Mouse (Mus musculus) left cerebral cortex, postnatal 36 days (tissue): Measurements from ENCODE around the gene Sema6b. TPM values are rescaled to one million over a fixed set of nuclear protein-coding genes. Genes with fewer than 3 reads are reported as not detected.

Experiments used
- DNase-seq, 2 experiments: peaks; one replicate each; pipeline ENCODE4 v3.0.0; 2021 to 2022; ENCODE audit warnings: low spot score in 2 of 2, mixed read lengths in 1 of 2
- intact Hi-C: fragments of 180-260 bp; cut with DNase I; formaldehyde crosslinking; loops from one replicate; pipeline ENCODE4 v1.15.1; 2025
- total RNA-seq, 2 experiments: library from RNA; stranded (reverse); gene quantifications; 2 replicates each; pipeline ENCODE4 v1.2.3; 2021

The Sema6b gene
- total RNA-seq = 100 to 1,000 TPM; 131 to 144 TPM

GRCm38 (mm10) chr17:56139858-56140595, at the start of gene Sema6b:
Sema6b (minus strand) TSS chr17:56140343.
- intact Hi-C loops = no loop called here

GRCm38 (mm10) chr17:56185281-56186141, 45.4 kb upstream of the Sema6b start:
- peak in 1 of 2 experiments; percentile 20 for DNase-seq
- intact Hi-C loops = no loop called here

More at GRCm38 (mm10) chr17:56139858-56140595, at the start of gene Sema6b:
- DNase-seq = peak; percentile 86 to 88

DNA sequence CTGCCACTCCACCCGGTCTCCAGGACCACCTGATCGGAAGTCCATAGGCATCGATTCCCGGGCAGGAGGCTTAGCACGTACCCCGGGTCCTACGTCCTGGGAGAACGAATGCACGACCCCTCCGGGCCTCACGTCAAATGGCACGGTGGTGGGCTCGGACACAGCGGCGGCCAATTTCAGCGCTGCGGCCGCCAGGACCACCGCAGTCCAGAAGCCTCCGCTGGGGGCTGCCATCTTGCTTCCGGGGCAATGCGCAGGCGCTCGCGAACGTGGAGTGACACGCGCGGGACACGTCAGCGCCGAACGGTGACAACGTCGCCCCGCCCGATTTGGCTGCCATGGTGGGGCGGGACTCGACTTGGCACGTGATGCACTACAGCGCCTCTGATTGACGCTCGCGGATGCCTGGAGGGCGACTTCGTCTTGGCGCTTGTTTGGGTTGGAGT, 43.5 kb upstream of the Sema6b start, which contains the start of gene Mydgf:
TSS of gene Mydgf (minus strand) at position 263 of the 446 bp plus-strand sequence.
- intact Hi-C loops = no loop called here
- peak; percentile 95 for DNase-seq

- no peak for DNase-seq
- intact Hi-C loops = no loop called here
These were observed 43.0 kb upstream of the Sema6b start for GRCm38 (mm10) chr17:56182975-56183657.

GRCm38 (mm10) chr17:56175416-56175815, 35.3 kb upstream of the Sema6b start:
- DNase-seq = no peak
- intact Hi-C loops = no loop called here

DNA sequence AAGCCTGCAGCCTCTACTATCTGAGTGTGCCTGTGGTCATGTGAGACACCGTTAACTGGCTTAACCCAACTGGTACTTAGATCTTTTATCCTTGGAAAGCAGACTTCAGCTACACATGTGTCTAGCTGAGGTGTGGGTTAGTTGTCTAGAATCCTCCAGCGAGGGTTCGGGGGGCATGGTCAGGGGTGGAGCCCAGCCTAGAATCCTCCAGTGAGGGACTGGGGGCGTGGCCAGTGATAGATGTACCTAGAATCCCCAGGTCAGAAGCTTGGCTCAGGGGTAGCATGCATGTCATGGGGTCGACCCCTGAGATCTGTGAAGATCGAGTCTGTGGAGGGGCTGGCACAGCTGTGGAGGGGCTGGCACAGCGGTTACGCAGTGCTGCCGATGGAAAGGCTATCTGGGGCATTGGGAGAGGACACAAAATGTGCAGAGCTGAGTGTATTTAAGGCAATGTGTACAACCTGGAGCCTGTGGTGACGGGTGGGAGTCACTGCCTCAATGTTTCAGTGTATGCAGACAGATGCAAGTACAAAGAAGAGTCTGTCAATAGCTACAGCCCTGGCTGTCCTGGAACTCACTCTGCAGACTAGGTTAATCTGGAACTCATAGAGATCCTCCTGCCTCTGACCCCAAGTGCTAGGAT, 33.4 kb upstream of the Sema6b start:
- intact Hi-C loops = no loop called here
- DNase-seq = no peak

DNA sequence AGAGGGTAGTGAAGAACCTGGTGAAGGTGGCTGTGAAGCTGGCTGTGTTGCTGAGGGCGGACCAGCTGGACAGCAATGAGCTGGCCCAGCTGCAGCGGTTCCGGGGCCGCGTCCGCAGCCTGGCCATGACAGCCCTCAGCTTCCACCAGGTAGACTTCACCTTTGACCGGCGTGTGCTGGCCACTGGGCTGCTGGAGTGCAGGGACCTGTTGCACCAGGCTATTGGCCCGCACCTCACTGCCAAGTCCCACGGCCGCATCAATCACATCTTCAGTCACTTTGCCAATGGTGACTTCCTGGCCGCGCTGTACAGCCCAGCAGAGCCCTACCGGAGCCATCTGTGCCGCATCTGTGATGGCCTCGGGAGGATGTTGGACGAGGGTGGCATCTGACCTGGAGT, 31.7 kb upstream of the Sema6b start:
- intact Hi-C loops = no loop called here
- DNase-seq = no peak

DNA sequence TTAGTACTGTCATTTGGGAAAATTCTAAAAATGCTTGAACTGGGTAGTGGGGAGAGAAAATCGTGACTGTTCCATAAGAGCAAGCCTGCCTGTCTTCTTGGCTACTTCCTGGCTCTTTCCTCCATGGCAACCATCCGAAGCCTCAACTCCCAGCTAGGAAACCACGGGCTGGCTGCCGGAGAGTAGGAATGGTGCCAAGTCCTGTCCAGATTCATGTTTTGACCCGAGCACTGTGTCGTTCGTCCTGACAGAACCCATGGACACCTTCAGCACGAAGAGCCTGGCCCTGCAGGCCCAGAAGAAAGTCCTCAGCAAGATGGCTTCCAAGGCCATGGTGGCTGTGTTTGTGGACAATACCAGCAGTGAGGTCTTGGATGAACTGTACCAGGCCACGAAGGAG, 31.3 kb upstream of the Sema6b start:
- no peak for DNase-seq
- intact Hi-C loops = no loop called here

- intact Hi-C loops = no loop called here
These were observed 30.5 kb upstream of the Sema6b start for GRCm38 (mm10) chr17:56170636-56171035.

GRCm38 (mm10) chr17:56169830-56170229, 29.7 kb upstream of the Sema6b start:
- intact Hi-C loops = no loop called here
- DNase-seq = no peak

More at GRCm38 (mm10) chr17:56170636-56171035, 30.5 kb upstream of the Sema6b start:
- DNase-seq = no peak

DNA sequence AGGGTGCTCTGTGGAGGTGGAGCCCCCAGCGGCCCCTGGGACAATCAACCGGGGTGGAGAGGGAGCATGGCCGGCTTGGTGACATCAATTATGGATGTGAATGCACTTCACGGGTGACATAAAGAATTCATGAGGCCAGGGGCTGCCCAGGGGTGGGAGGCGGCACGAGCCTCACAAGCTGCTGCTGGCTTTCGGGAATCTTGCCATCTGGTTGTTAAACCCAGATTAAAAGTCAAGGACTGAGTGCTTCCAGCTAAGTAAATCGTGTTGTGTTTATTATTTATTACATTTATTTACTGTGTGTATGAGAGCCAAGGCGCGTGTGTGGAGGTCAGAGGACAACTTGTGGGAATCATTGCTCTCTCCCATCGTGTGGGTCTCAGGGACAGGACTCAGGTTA, 25.5 kb upstream of the Sema6b start:
- DNase-seq = no peak
- intact Hi-C loops = no loop called here

DNA sequence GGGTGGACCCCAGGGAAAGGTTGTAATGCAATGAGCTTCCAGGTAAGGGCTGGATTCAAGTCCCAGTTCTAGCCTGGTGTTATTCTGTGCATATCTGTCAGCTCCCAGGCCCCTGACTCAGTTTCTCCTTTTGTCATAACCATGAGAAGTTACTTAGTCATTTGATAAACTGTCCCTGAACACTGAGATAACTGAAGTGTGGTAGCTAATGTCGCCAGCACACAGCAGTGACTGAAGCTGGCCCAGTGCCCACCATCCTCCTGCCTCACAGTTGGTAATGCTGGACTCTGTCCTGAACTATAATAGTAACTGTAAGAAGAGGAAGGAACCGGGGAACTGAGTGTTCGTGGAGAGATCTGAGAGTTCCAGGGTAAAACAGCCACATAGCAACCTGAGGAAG, 24.4 kb upstream of the Sema6b start:
- intact Hi-C loops = no loop called here
- DNase-seq = no peak

DNA sequence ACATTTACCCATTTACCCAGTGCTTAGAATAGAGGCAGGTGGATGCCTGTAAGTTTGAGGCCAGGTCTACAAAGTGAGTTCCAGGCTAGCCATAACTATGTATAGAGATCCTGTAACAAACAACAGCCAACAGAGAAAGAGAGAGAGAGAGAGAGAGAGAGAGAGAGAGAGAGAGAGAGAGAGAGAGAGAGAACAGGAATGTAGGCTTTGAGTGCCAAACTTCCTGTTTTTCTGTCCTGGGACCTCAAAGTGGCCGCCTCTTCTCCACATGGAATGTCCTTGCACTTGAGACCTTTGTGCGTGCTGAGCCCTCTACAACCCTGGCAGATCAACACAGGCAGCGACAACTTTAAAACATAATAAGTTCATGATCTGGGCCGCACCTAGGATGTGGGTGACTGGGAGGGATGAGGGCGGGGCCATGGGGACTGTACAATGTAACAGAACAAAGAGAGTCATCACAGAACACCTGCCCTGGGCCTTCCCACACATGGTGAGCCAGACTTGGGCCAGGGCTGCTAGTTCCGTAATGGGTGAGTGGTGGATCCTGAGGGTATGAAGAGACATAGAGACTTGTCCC, 23.5 kb upstream of the Sema6b start:
- intact Hi-C loops = no loop called here
- DNase-seq = no peak

DNA sequence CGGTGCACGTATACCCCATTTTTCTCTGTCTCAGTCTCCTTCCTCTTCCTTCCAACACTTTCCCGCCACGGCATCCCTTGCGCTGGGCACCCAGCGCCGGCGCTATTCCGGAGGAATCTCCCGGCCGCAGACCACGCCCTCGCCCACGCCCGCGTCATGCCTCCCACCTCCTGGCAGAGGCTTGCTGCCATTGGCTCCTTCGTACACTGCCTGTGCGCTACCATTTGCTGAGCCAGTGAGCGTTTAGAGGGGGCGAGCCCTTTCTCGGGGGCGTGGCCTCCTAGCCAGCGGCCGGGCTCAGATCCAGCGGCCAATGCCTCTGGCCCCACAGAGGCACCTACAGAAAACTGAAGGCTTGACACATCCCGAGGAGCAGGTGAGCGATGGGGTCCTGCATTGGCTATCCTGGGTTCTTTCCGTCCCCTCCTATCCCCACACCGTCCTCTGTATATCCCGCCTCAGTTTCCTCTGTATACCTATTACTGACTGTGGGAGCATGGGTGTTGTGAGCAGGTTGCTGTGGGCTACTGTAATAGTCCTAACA, 22.2 kb upstream of the Sema6b start, which contains the start of gene Tnfaip8l1:
TSS of gene Tnfaip8l1 (plus strand) at position 247 of the 544 bp plus-strand sequence.
- intact Hi-C loops = no loop called here
- DNase-seq = peak; percentile 95

DNA sequence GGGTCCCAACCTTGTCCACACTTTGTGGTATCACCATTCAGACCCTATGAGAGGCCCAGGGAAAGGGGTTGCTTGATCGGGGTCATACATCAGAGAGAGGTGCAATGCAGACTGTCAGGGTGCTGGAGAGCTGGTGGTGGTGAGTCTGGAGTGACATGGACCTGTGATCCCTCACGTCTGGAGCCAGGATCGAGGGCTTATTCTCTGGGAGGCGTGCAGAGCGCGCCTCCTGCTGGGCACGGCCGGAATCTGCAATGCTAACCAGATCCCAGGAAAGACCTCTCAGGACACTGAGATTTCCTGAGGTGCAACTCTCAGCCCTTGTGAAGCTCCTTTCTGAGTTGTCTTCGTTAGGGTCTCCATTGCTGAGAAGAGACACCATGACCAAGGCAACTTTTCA, 19.6 kb upstream of the Sema6b start:
- DNase-seq = peak; percentile 45 to 57
- intact Hi-C loops = loop anchor here (2.0 to 5.0 kb wide), 2 partner anchors 25 to 37 kb away; partner anchors contain the start of gene Lrg1

DNA sequence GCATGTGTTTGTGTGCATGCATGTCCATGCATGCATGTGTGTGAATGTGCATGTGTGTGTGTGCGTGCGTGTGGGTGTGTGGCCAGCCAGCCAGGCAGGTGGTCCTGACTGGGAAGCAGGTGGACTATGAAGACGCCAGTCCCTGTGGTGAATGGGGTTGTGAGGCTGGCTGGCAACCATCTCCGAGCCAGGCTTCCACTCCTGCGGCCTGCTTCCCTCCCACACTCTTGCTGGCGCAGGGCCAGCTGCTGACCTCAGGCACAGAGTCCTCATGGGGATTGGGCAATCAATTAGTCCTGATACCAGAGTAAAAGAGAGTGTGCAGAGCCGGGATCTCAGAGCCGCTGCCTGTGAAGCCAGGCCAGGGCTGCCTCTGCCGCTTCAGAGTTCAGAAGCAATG, 13.5 kb upstream of the Sema6b start:
- intact Hi-C loops = no loop called here
- no peak for DNase-seq

DNA sequence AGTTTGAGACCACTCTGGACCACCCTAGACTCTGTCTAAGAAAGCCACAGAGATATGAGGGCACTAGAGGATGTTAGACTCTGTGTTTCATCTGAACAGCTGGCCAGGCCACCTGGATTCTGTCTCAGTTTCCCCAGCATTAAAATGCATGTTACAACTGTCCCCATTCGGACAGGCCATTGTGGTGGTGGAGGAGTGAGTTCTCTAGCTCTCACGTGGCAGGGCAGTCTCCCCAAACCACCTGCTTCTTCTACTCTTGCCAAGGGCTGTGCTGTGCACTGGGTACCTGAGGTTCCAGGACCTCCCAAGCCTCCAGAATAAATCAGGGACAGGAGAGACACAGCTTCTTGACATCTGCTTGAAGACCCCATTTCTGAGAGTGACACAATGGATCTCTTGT, 9.8 kb upstream of the Sema6b start:
- no peak for DNase-seq
- intact Hi-C loops = no loop called here

GRCm38 (mm10) chr17:56148790-56149618, 8.9 kb upstream of the Sema6b start:
- no peak for DNase-seq
- intact Hi-C loops = no loop called here
